Mouse (Mus musculus): Measurements from ENCODE around the gene Traf3ip1.

- TF ChIP-seq CTCF (IDR thresholded peaks at IDR 0.05; ENCODE audit: borderline replicate concordance, insufficient read depth, low read length) = no peak
- no peak for TF ChIP-seq POLR2A (IDR thresholded peaks at IDR 0.05; ENCODE audit: low read depth, low read length)
Measured at GRCm38 (mm10) chr1:91490322-91490721, 4.1 kb upstream of the Traf3ip1 start.
